Mouse (Mus musculus): ENCODE results near the gene Chadl.

- no peak for TF ChIP-seq POLR2A (IDR thresholded peaks at IDR 0.05; ENCODE audit: low read depth, low read length)
- TF ChIP-seq CTCF (IDR thresholded peaks at IDR 0.05; ENCODE audit: borderline replicate concordance, insufficient read depth, low read length), result no peak
Measured at GRCm38 (mm10) chr15:81693366-81693966, 3.6 kb downstream of the Chadl start.

Measured in embryonic fibroblast, embryonic 13.5 days (primary cell).